Mouse (Mus musculus) hindbrain, embryonic 14.5 days (tissue): ENCODE data around the gene Nup160. TPM values are rescaled to one million over a fixed set of nuclear protein-coding genes. Genes with fewer than 3 reads are reported as not detected.

Experiments
- ATAC-seq: fragments of 200-750 bp; cut with Nextera tagmentation; 2 replicates; pipeline ENCODE4 v1.8.0; 2017; ENCODE audit warnings: moderate number of reproducible peaks, mild to moderate bottlenecking, moderate TSS enrichment, moderate library complexity; ENCODE audit not compliant: low FRiP score
- DNase-seq: peaks from one replicate; pipeline ENCODE4 v3.0.0-alpha.2; 2015; ENCODE audit warnings: low spot score
- H3K27ac ChIP-seq: fragments of 300-500 bp; sonication (generic); 2 replicates; pipeline ENCODE4 v1.5.1; 2014; ENCODE audit warnings: mild to moderate bottlenecking, moderate library complexity
- H3K27me3 ChIP-seq: fragments of 300-500 bp; sonication (generic); 2 replicates; pipeline ENCODE4 v1.6.1; 2014; ENCODE audit warnings: mild to moderate bottlenecking, low read length, mixed read lengths; ENCODE audit not compliant: control insufficient read depth, insufficient read depth
- H3K36me3 ChIP-seq: fragments of 300-500 bp; sonication (generic); replicated peaks from 2 replicates; pipeline ENCODE4 v1.6.1; 2014; ENCODE audit not compliant: control insufficient read depth, insufficient read depth
- H3K4me1 ChIP-seq: fragments of 300-500 bp; sonication (generic); replicated peaks from 2 replicates; pipeline ENCODE4 v1.6.1; 2014; ENCODE audit warnings: antibody characterized with exemption, low read length, mixed read lengths; ENCODE audit not compliant: control insufficient read depth, insufficient read depth
- H3K4me2 ChIP-seq: fragments of 300-500 bp; sonication (generic); replicated peaks from 2 replicates; pipeline ENCODE4 v1.6.1; 2014; ENCODE audit warnings: mild to moderate bottlenecking, moderate library complexity
- H3K4me3 ChIP-seq: fragments of 300-500 bp; sonication (generic); replicated peaks from 2 replicates; pipeline ENCODE4 v1.5.1; 2014; ENCODE audit warnings: mild to moderate bottlenecking, low read length
- H3K9ac ChIP-seq: fragments of 300-500 bp; sonication (generic); 2 replicates; pipeline ENCODE4 v1.6.1; 2014
- H3K9me3 ChIP-seq: fragments of 300-500 bp; sonication (generic); 2 replicates; pipeline ENCODE4 v1.6.1; 2016; ENCODE audit warnings: low read length; ENCODE audit not compliant: control insufficient read depth
- WGBS: fragments of 180-500 bp; shearing (Covaris S2); extraction: QIAGEN DNeasy Blood & Tissue Kit; methylation state at CpG from one replicate; pipeline ENCODE4 v1.1.7; 2014; 5-methylcytosine and 5-hydroxymethylcytosine counted together
- polyA plus RNA-seq: library from polyadenylated mRNA; unstranded; fragments of >200 nt; fragmentation: Nextera tagmentation; extraction: Ambion mirVana; gene quantifications from 2 replicates; pipeline ENCODE4 v1.2.1, GENCODE M21; 2014

The Nup160 gene
- polyA plus RNA-seq, 1 experiment from 2014 or later: 27.6 TPM

- no peak overlapping the region for H3K4me2 ChIP-seq
- no peak overlapping the region for H3K4me3 ChIP-seq
- 0 out of 2 replicates have a peak, but pooled peaks cover 2% of the 10 kb centered on the region for H3K9me3 ChIP-seq
- no peak overlapping the region for H3K9ac ChIP-seq
- H3K27ac ChIP-seq: no peak overlapping the region
- H3K36me3 ChIP-seq: no peaks in the 10 kb centered on the region
- H3K4me1 ChIP-seq: no peaks in the 10 kb centered on the region; the same call in 1 of the 2 replicates
- DNase-seq: no peak
- ATAC-seq: no peak
- WGBS: 97% methylated on average over 2 of the region's 2 CpGs
- no peaks in the 10 kb centered on the region for H3K27me3 ChIP-seq
Observed at GRCm38 (mm10) chr2:90674555-90674954, 2.5 kb upstream of the Nup160 start.

GRCm38 (mm10) chr2:90675488-90675887 is 1.5 kb upstream of the Nup160 start:
- Histone ChIP-seq H3K27ac (no peak overlapping the region), H3K4me1 (peaks cover 9% of the 10 kb centered on the region), H3K9ac (no peak overlapping the region), H3K36me3 (no peaks in the 10 kb centered on the region), H3K4me2 (no peak overlapping the region), H3K27me3 (no peaks in the 10 kb centered on the region), H3K9me3 (no peaks in the 10 kb centered on the region), H3K4me3 (no peak overlapping the region)
- ATAC-seq: no peak
- DNase-seq: no peak
- 86% methylated on average over 2 of the region's 2 CpGs for WGBS

DNA sequence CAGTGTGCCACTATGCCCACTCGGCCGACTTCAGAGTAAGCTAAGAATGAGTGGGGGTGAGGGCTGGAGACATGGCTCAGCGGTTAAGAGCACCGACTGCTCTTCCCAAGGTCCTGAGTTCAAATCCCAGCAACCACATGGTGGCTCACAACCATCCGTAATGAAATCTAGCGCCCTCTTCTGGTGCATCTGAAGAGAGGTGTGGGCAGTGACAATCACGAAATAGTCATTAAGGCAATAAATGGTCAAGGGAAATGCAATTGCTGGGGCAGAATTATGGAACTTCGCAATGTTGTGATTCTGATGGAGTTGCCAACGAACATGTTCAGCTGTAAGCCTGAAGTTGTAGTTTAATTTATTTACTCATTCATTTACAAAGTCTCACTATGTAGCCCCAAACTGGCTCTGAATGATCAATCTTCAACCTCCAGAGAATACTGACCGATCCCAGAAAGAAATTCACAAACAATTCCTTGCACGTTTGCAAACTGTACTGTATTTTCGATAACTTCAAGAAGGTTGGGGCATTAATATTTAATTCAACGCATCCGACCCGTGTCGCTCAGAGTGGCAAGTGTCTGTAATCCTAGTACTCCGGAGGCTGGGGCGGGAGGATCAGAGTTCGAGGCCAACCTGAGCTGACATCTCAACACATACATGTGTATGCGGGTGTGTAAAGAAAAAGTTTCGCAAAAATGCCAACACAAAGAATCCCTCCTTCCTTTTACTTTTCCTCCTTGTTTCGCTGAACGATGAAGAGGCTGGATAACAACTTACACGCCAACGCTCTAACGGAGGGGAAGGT is 1.4 kb downstream of the Nup160 start:
- Histone ChIP-seq H3K4me1 (peaks cover 12% of the 10 kb centered on the region), H3K36me3 (peaks cover 13% of the 10 kb centered on the region), H3K9ac (peak overlapping the region; percentile 65), H3K9me3 (no peaks in the 10 kb centered on the region), H3K27ac (peak overlapping the region; percentile 89), H3K27me3 (no peaks in the 10 kb centered on the region), H3K4me2 (peak overlapping the region; percentile 91), H3K4me3 (peak overlapping the region; percentile 81)
- peak; percentile 49 for ATAC-seq
- WGBS: 33% methylated on average over 26 of the region's 26 CpGs
- peak; percentile 24 for DNase-seq

DNA sequence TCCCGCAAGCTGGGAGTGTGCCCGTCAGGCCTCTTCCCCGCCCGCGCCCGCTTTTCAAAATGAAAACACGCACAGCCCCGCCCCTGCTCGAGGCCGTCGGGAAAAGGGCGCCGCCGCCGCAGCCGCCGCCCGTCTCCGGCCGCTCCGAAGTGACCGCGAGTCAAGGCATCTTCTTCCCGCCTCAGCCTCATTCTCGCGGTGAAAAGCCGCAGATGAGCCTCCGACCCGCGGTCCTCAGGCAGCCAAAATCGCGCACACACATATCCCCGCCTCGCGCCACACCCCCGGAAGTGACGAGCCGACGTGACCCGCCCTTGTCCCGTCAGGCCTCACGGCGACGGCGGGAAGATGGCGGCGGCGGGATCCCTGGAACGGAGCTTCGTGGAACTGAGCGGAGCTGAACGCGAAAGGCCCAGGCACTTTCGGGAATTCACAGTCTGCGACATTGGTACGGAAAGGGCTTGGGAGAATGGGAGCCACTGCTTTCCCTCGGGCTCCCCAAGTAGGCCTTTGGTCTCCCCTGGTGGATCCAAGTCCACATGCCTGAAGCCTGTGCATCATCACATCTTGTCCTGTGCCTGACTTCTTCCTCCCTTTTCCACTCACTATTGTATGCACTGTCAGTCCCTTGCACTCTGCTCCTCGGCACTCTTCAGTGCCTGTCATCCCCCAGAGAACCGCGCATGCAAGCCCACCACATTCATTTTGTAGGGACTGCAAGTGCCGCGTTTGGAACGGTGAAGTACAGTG is 2.2 kb downstream of the Nup160 start:
- peak overlapping the region; percentile 89 for H3K27ac ChIP-seq
- under 1% methylated on average over 63 of the region's 63 CpGs for WGBS

GRCm38 (mm10) chr2:90700943-90701342 is 23.9 kb downstream of the Nup160 start:
- Histone ChIP-seq H3K4me1 (no peaks in the 10 kb centered on the region), H3K36me3 (peaks cover 98% of the 10 kb centered on the region), H3K9me3 (no peaks in the 10 kb centered on the region), H3K4me2 (no peak overlapping the region), H3K9ac (no peak overlapping the region), H3K4me3 (no peak overlapping the region), H3K27me3 (no peaks in the 10 kb centered on the region), H3K27ac (no peak overlapping the region)
- WGBS: 96% methylated on average over 4 of the region's 4 CpGs
- DNase-seq: no peak
- ATAC-seq: no peak

More for the DNA sequence above, 2.2 kb downstream of the Nup160 start:
- ATAC-seq: peak; percentile 98
- peaks cover 21% of the 10 kb centered on the region for H3K36me3 ChIP-seq
- DNase-seq: peak; percentile 94
- peak overlapping the region; percentile 65 for H3K9ac ChIP-seq
- no peaks in the 10 kb centered on the region for H3K9me3 ChIP-seq
- H3K27me3 ChIP-seq: no peaks in the 10 kb centered on the region
- peak overlapping the region; percentile 91 for H3K4me2 ChIP-seq
- H3K4me3 ChIP-seq: peak overlapping the region; percentile 81
- peaks cover 12% of the 10 kb centered on the region for H3K4me1 ChIP-seq

DNA sequence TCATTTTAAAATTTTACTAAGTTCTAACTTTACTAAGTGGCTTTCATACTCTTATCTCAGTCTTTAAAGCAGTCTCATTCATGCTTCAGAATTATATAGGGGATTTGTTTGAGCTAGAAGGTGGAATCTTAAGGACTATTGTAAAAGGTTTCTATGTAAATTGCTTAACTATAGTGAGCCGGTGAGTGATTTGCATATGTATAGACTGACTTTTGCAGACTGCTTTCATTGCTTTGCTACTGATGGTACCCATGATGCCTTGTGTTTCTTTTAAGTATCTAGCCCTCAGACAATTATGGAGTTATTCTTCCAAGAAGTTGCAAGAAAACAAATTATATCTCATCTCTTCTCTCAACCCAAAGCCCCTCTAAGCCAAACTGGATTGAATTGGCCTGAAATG is 31.5 kb downstream of the Nup160 start:
- DNase-seq: no peak
- H3K4me2 ChIP-seq: no peak overlapping the region
- no peak overlapping the region for H3K4me3 ChIP-seq
- no peak overlapping the region for H3K27ac ChIP-seq
- H3K9ac ChIP-seq: no peak overlapping the region
- H3K4me1 ChIP-seq: no peaks in the 10 kb centered on the region
- ATAC-seq: no peak
- 30% methylated on average over 1 of the region's 1 CpGs for WGBS
- no peaks in the 10 kb centered on the region for H3K9me3 ChIP-seq
- H3K36me3 ChIP-seq: peaks cover 97% of the 10 kb centered on the region
- no peaks in the 10 kb centered on the region for H3K27me3 ChIP-seq

GRCm38 (mm10) chr2:90715555-90716092 is 38.6 kb downstream of the Nup160 start:
- Histone ChIP-seq H3K9ac (no peak overlapping the region), H3K36me3 (peaks cover 92% of the 10 kb centered on the region), H3K4me1 (no peaks in the 10 kb centered on the region), H3K9me3 (no peaks in the 10 kb centered on the region), H3K27me3 (no peaks in the 10 kb centered on the region), H3K4me3 (no peak overlapping the region), H3K4me2 (no peak overlapping the region), H3K27ac (no peak overlapping the region)
- no peak for DNase-seq
- WGBS: 97% methylated on average over 7 of the region's 7 CpGs
- no peak for ATAC-seq

DNA sequence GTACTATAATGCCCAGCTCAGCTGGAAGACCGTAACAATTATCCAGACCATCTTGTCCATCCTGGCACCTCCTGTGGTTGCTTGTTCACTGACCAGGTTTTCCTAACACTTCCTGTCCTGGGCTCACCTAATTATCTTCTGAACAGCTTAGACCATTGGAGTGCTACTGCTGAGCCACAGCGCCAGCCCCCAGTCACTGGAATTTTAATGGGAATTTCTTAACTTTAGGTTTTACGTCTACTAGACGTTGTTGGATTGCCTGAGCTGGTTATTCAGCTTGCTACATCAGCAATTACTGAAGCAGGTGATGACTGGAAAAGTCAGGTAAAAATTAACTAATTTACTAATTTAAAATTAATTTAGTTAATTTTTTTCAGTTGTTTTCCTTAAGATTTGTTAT is 40.4 kb downstream of the Nup160 start:
- WGBS: 93% methylated on average over 4 of the region's 4 CpGs
- no peaks in the 10 kb centered on the region for H3K9me3 ChIP-seq
- no peak overlapping the region for H3K27ac ChIP-seq
- DNase-seq: no peak
- no peaks in the 10 kb centered on the region for H3K27me3 ChIP-seq
- no peaks in the 10 kb centered on the region for H3K4me1 ChIP-seq
- no peak overlapping the region for H3K9ac ChIP-seq
- H3K4me3 ChIP-seq: no peak overlapping the region
- ATAC-seq: no peak
- peaks cover 91% of the 10 kb centered on the region for H3K36me3 ChIP-seq
- no peak overlapping the region for H3K4me2 ChIP-seq

DNA sequence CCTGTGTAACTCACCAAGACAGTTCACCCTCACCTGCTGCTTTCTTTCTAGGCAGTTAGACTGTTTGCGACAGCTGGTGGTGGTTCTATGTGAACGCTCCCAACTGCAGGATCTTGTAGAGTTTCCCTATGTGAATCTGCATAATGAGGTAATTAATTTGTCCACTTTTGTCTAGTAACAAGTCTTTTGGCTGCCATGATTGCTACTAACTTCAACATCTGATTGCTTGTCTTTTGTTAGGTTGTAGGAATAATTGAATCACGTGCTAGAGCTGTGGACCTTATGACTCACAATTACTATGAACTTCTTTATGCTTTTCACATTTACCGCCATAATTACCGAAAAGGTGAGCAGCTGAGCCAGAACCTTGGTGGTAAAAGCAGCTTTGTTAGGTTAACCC is 40.9 kb downstream of the Nup160 start:
- Histone ChIP-seq H3K27ac (no peak overlapping the region), H3K4me3 (no peak overlapping the region), H3K4me1 (no peaks in the 10 kb centered on the region), H3K9ac (no peak overlapping the region), H3K36me3 (peaks cover 91% of the 10 kb centered on the region), H3K9me3 (no peaks in the 10 kb centered on the region), H3K27me3 (no peaks in the 10 kb centered on the region), H3K4me2 (no peak overlapping the region)
- DNase-seq (no peak), ATAC-seq (no peak)
- WGBS: 79% methylated on average over 5 of the region's 5 CpGs
